Mouse (Mus musculus) erythroblast, embryonic 14.5 days (primary cell): Measurements from ENCODE around the gene Gm6899.

ENCODE experiments used
- GATA1 ChIP-seq: IDR thresholded peaks from 2 replicates; pipeline ENCODE4 v1.6.1; 2012; ENCODE audit warnings: low read length, inconsistent platforms, mixed read lengths
- TAL1 ChIP-seq: IDR thresholded peaks from 3 replicates; pipeline ENCODE4 v1.6.1; 2012; ENCODE audit warnings: low read length, inconsistent platforms, mixed read lengths

DNA sequence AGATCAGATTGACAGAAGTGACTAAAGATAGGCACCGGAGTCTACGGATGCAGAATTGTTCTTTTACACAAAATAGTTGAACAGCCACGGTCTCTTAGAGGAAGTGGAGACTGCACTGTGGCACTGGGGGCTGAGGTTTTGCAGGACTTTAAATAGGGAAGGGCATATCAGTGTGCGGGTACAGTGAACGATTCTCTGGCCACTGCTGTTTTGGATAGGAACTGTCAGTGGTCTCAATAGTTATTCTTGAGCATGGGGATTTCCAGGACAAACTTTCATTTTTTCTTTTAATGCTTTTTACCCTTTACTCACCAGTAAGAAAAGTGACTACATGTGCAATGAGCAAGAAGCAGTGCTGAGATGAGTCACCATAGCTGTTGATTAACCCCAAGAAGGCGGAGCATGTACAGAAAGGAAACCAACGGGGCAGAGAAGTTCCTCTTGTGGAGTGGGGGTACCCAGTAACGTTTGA lies 47.3 kb downstream of the Gm6899 start:
- TF ChIP-seq GATA1: no peak
- no peak for TF ChIP-seq TAL1
